In the genomic region with DNA sequence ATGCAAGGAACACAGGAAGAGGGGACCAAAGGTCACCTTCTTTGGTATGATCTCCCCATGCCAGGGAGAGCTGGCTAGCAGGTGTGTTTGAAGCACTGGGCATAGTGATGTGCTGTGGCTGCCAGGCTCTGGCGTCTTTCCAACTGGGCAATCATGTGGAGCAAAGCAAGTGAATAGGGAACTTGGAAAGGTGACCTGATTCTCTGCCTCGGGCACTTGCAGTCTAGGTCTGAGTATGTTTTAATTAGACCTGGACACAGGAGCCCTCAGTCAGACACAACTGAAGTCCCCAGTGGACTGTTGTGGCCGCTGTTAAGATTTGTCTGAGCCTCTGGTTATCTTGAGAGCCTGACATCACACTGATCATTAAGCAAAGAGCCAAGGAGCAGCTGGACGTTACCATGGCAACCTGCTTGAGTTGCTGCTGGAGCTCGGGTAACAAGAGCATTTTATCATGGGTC, we compare ENCODE assay signal across 7 mouse cellular contexts.
DNase-seq lines count a peak whose midpoint lies in the region; ATAC-seq lines count a peak whose summit lies in the region.

No protein-coding gene starts in this region.

- 4% methylated on average over 5 of the region's 5 CpGs for WGBS in hindbrain, embryonic 12.5 days
- 11% methylated on average over 5 of the region's 5 CpGs for WGBS in limb, embryonic 12.5 days
- 3% methylated on average over 5 of the region's 5 CpGs for WGBS in midbrain, embryonic 14.5 days

- peak overlapping the region; percentile 18; the same call in 1 of the 2 replicates for H3K4me2 ChIP-seq in hindbrain, embryonic 12.5 days (replicated peaks)
- peak overlapping the region; percentile 27 for H3K4me2 ChIP-seq in limb, embryonic 12.5 days
- H3K4me2 ChIP-seq in midbrain, embryonic 14.5 days (ENCODE audit: low read length): peak overlapping the region; percentile 33

- DNase-seq in adrenal gland, postnatal 14 days: peak; percentile 79
- DNase-seq in cerebellum, postnatal 25 days: peak; percentile 69 to 82
- peak; percentile 66 for DNase-seq in gastrocnemius, adult 18-20 months (ENCODE audit: low spot score)
- DNase-seq in midbrain, embryonic 14.5 days: peak; percentile 94
- peak; percentile 21 for DNase-seq in yolk sac, embryonic 10.5 days (ENCODE audit: low spot score)

- no peaks in the 10 kb centered on the region for H3K9me3 ChIP-seq in hindbrain, embryonic 12.5 days (replicated peaks)
- no peaks in the 10 kb centered on the region for H3K9me3 ChIP-seq in limb, embryonic 12.5 days
- no peaks in the 10 kb centered on the region for H3K9me3 ChIP-seq in midbrain, embryonic 14.5 days (ENCODE audit: control insufficient read depth, low read length)

- H3K27me3 ChIP-seq in hindbrain, embryonic 12.5 days: no peaks in the 10 kb centered on the region
- no peaks in the 10 kb centered on the region for H3K27me3 ChIP-seq in limb, embryonic 12.5 days
- H3K27me3 ChIP-seq in midbrain, embryonic 14.5 days (ENCODE audit: control insufficient read depth, insufficient read depth, low read length): 0 out of 2 replicates have a peak, but pooled peaks cover 6% of the 10 kb centered on the region

- no peaks in the 10 kb centered on the region for H3K36me3 ChIP-seq in hindbrain, embryonic 12.5 days
- no peaks in the 10 kb centered on the region for H3K36me3 ChIP-seq in limb, embryonic 12.5 days
- no peaks in the 10 kb centered on the region for H3K36me3 ChIP-seq in midbrain, embryonic 14.5 days (ENCODE audit: control insufficient read depth, insufficient read depth, low read length)

- no peak overlapping the region for H3K4me3 ChIP-seq in hindbrain, embryonic 12.5 days
- H3K4me3 ChIP-seq in limb, embryonic 12.5 days (replicated peaks): no peak overlapping the region
- H3K4me3 ChIP-seq in midbrain, embryonic 14.5 days (replicated peaks; ENCODE audit: low read depth, low read length): no peak overlapping the region

- H3K9ac ChIP-seq in hindbrain, embryonic 12.5 days: no peak overlapping the region
- no peak overlapping the region for H3K9ac ChIP-seq in limb, embryonic 12.5 days (replicated peaks)
- no peak overlapping the region for H3K9ac ChIP-seq in midbrain, embryonic 14.5 days (replicated peaks; ENCODE audit: low read length)

- H3K4me1 ChIP-seq in hindbrain, embryonic 12.5 days: peaks cover 25% of the 10 kb centered on the region
- H3K4me1 ChIP-seq in limb, embryonic 12.5 days (replicated peaks): peaks cover 21% of the 10 kb centered on the region
- peaks cover 22% of the 10 kb centered on the region for H3K4me1 ChIP-seq in midbrain, embryonic 14.5 days (ENCODE audit: control insufficient read depth, insufficient read depth, low read length)

- peak; percentile 90 for ATAC-seq in hindbrain, embryonic 12.5 days (ENCODE audit: low FRiP score)
- ATAC-seq in limb, embryonic 12.5 days (ENCODE audit: insufficient number of reproducible peaks, insufficient read depth, low FRiP score, low TSS enrichment, low read depth): no peak
- peak; percentile 88; the same call in 1 of the 2 replicates for ATAC-seq in midbrain, embryonic 14.5 days (ENCODE audit: low FRiP score, low TSS enrichment)

- peak overlapping the region; percentile 84 for H3K27ac ChIP-seq in hindbrain, embryonic 12.5 days
- H3K27ac ChIP-seq in limb, embryonic 12.5 days: peak overlapping the region; percentile 64; the same call in 1 of the 2 replicates
- H3K27ac ChIP-seq in midbrain, embryonic 14.5 days (replicated peaks; ENCODE audit: low read depth, low read length): peak overlapping the region; percentile 71

Comparison
In these comparisons a context has a peak if more than half of its experiments do, and no peak if none do; other contexts are left out.
1. DNase-seq: peak in every context shown above with its lines; median percentile 94 in midbrain, embryonic 14.5 days; 79 in adrenal gland, postnatal 14 days; 76 in cerebellum, postnatal 25 days; 66 in gastrocnemius, adult 18-20 months; 21 in yolk sac, embryonic 10.5 days.